Mouse (Mus musculus): ENCODE measurements around the gene Nt5c1b. TPM values are rescaled to one million over a fixed set of nuclear protein-coding genes. Genes with fewer than 3 reads are reported as not detected.

Nt5c1b gene
- not detected in 2 replicates for polyA plus RNA-seq (2014; fragmentation: Nextera tagmentation; extraction: Ambion mirVana)

DNA sequence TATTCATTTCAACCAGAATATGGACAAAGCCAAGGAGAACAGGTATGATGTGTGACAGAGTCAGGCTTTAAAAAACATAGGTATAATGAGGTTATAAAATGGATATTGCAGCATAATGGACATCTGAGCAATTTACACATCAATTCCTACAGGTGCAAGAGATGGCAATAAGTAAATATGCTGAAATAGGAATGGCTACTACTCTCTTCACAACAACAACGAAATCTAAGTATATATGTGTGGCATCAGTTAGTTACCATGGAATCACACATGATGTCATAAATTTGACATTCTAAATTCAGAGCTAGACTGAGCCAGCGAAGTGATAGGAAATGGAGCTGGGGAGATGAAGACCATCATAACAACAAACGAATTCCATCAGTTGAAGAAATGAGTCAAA lies at the start of gene Nt5c1b:
Gene Nt5c1b, plus strand, starts transcription at position 301 of the 400 bp plus-strand sequence.
- 77% methylated on average over 3 of the region's 3 CpGs for WGBS
- Histone ChIP-seq H3K4me2 (ENCODE audit: low read depth, severe bottlenecking) (no peak within 1 kb of the TSS), H3K4me1 (ENCODE audit: control insufficient read depth, insufficient read depth, low read length) (no peaks in the 10 kb centered on the region), H3K9me3 (ENCODE audit: control insufficient read depth, low read length) (no peaks in the 10 kb centered on the region), H3K4me3 (ENCODE audit: low read depth, low read length) (no peak within 1 kb of the TSS), H3K9ac (ENCODE audit: low read length) (no peak within 1 kb of the TSS), H3K27me3 (ENCODE audit: control insufficient read depth, insufficient read depth, low read length) (no peaks in the 10 kb centered on the region), H3K27ac (replicated peaks; ENCODE audit: low read depth, low read length) (no peak within 1 kb of the TSS), H3K36me3 (ENCODE audit: control insufficient read depth, insufficient read depth, low read length) (no peaks in the 10 kb centered on the region)
- DNase-seq (ENCODE audit: low spot score) (no peak), ATAC-seq (ENCODE audit: insufficient number of reproducible peaks, low FRiP score, low TSS enrichment, low read depth) (no peak)

- Histone ChIP-seq H3K36me3 (ENCODE audit: control insufficient read depth, insufficient read depth, low read length) (no peaks in the 10 kb centered on the region), H3K27me3 (ENCODE audit: control insufficient read depth, insufficient read depth, low read length) (no peaks in the 10 kb centered on the region), H3K27ac (replicated peaks; ENCODE audit: low read depth, low read length) (no peak overlapping the region), H3K4me2 (ENCODE audit: low read depth, severe bottlenecking) (no peak overlapping the region), H3K9me3 (ENCODE audit: control insufficient read depth, low read length) (no peaks in the 10 kb centered on the region), H3K4me1 (ENCODE audit: control insufficient read depth, insufficient read depth, low read length) (no peaks in the 10 kb centered on the region), H3K9ac (ENCODE audit: low read length) (no peak overlapping the region), H3K4me3 (ENCODE audit: low read depth, low read length) (no peak overlapping the region)
- ATAC-seq (ENCODE audit: insufficient number of reproducible peaks, low FRiP score, low TSS enrichment, low read depth) (no peak), DNase-seq (ENCODE audit: low spot score) (no peak)
- 89% methylated on average over 10 of the region's 10 CpGs for WGBS
Measured at GRCm38 (mm10) chr12:10327651-10328050, 42.1 kb upstream of the Nt5c1b start.

GRCm38 (mm10) chr12:10329460-10329859 lies 40.3 kb upstream of the Nt5c1b start:
- 97% methylated on average over 2 of the region's 2 CpGs for WGBS

GRCm38 (mm10) chr12:10340604-10341003 lies 29.2 kb upstream of the Nt5c1b start:
- DNase-seq (ENCODE audit: low spot score) (no peak), ATAC-seq (ENCODE audit: insufficient number of reproducible peaks, low FRiP score, low TSS enrichment, low read depth) (no peak)
- H3K9ac ChIP-seq (ENCODE audit: low read length) = no peak overlapping the region
- no peak overlapping the region for H3K27ac ChIP-seq (replicated peaks; ENCODE audit: low read depth, low read length)
- no peak overlapping the region for H3K4me3 ChIP-seq (ENCODE audit: low read depth, low read length)
- H3K36me3 ChIP-seq (ENCODE audit: control insufficient read depth, insufficient read depth, low read length) = no peaks in the 10 kb centered on the region
- H3K9me3 ChIP-seq (ENCODE audit: control insufficient read depth, low read length) = no peaks in the 10 kb centered on the region
- H3K4me1 ChIP-seq (ENCODE audit: control insufficient read depth, insufficient read depth, low read length) = no peaks in the 10 kb centered on the region
- 65% methylated on average over 5 of the region's 5 CpGs for WGBS
- no peaks in the 10 kb centered on the region for H3K27me3 ChIP-seq (ENCODE audit: control insufficient read depth, insufficient read depth, low read length)
- no peak overlapping the region for H3K4me2 ChIP-seq (ENCODE audit: low read depth, severe bottlenecking)

More at GRCm38 (mm10) chr12:10329460-10329859, 40.3 kb upstream of the Nt5c1b start:
- Histone ChIP-seq H3K27me3 (ENCODE audit: control insufficient read depth, insufficient read depth, low read length) (no peaks in the 10 kb centered on the region), H3K4me2 (ENCODE audit: low read depth, severe bottlenecking) (no peak overlapping the region), H3K4me1 (ENCODE audit: control insufficient read depth, insufficient read depth, low read length) (no peaks in the 10 kb centered on the region), H3K36me3 (ENCODE audit: control insufficient read depth, insufficient read depth, low read length) (no peaks in the 10 kb centered on the region), H3K27ac (replicated peaks; ENCODE audit: low read depth, low read length) (no peak overlapping the region), H3K4me3 (ENCODE audit: low read depth, low read length) (no peak overlapping the region), H3K9ac (ENCODE audit: low read length) (no peak overlapping the region), H3K9me3 (ENCODE audit: control insufficient read depth, low read length) (no peaks in the 10 kb centered on the region)
- DNase-seq (ENCODE audit: low spot score) (no peak), ATAC-seq (ENCODE audit: insufficient number of reproducible peaks, low FRiP score, low TSS enrichment, low read depth) (no peak)

DNA sequence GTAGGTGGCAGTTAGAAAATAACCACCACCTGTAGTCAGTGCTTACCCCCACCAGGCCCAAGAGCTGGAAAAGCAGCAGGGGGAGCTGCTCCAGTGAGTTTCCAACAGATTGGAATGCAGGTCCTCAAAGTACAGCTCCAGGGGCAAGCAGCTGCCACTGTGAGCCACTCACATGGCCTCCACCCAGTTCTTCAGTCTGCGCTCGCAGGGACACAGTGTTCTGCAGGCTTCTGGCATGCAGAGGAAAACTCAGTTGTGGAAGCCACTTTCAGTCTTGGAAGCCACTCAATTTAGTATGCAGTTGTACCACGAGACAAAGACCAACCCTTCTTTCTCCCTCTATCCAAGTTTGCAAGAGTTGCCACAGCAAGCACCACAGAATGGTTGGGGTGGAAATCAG lies 19.1 kb upstream of the Nt5c1b start:
- WGBS = 79% methylated on average over 3 of the region's 3 CpGs
- H3K4me2 ChIP-seq (ENCODE audit: low read depth, severe bottlenecking) = no peak overlapping the region
- H3K9ac ChIP-seq (ENCODE audit: low read length) = no peak overlapping the region
- ATAC-seq (ENCODE audit: insufficient number of reproducible peaks, low FRiP score, low TSS enrichment, low read depth) (no peak), DNase-seq (ENCODE audit: low spot score) (no peak)
- H3K9me3 ChIP-seq (ENCODE audit: control insufficient read depth, low read length) = no peaks in the 10 kb centered on the region
- no peaks in the 10 kb centered on the region for H3K4me1 ChIP-seq (ENCODE audit: control insufficient read depth, insufficient read depth, low read length)
- no peaks in the 10 kb centered on the region for H3K27me3 ChIP-seq (ENCODE audit: control insufficient read depth, insufficient read depth, low read length)
- H3K4me3 ChIP-seq (ENCODE audit: low read depth, low read length) = no peak overlapping the region
- no peaks in the 10 kb centered on the region for H3K36me3 ChIP-seq (ENCODE audit: control insufficient read depth, insufficient read depth, low read length)
- H3K27ac ChIP-seq (replicated peaks; ENCODE audit: low read depth, low read length) = no peak overlapping the region

- DNase-seq (ENCODE audit: low spot score) (no peak), ATAC-seq (ENCODE audit: insufficient number of reproducible peaks, low FRiP score, low TSS enrichment, low read depth) (no peak)
- H3K36me3 ChIP-seq (ENCODE audit: control insufficient read depth, insufficient read depth, low read length) = no peaks in the 10 kb centered on the region
- H3K9ac ChIP-seq (ENCODE audit: low read length) = no peak overlapping the region
- no peak overlapping the region for H3K27ac ChIP-seq (replicated peaks; ENCODE audit: low read depth, low read length)
- no peaks in the 10 kb centered on the region for H3K4me1 ChIP-seq (ENCODE audit: control insufficient read depth, insufficient read depth, low read length)
- 58% methylated on average over 6 of the region's 6 CpGs for WGBS
- no peak overlapping the region for H3K4me2 ChIP-seq (ENCODE audit: low read depth, severe bottlenecking)
- no peaks in the 10 kb centered on the region for H3K9me3 ChIP-seq (ENCODE audit: control insufficient read depth, low read length)
- H3K27me3 ChIP-seq (ENCODE audit: control insufficient read depth, insufficient read depth, low read length) = no peaks in the 10 kb centered on the region
- no peak overlapping the region for H3K4me3 ChIP-seq (ENCODE audit: low read depth, low read length)
Measured at GRCm38 (mm10) chr12:10357756-10358155, 12.0 kb upstream of the Nt5c1b start.

DNA sequence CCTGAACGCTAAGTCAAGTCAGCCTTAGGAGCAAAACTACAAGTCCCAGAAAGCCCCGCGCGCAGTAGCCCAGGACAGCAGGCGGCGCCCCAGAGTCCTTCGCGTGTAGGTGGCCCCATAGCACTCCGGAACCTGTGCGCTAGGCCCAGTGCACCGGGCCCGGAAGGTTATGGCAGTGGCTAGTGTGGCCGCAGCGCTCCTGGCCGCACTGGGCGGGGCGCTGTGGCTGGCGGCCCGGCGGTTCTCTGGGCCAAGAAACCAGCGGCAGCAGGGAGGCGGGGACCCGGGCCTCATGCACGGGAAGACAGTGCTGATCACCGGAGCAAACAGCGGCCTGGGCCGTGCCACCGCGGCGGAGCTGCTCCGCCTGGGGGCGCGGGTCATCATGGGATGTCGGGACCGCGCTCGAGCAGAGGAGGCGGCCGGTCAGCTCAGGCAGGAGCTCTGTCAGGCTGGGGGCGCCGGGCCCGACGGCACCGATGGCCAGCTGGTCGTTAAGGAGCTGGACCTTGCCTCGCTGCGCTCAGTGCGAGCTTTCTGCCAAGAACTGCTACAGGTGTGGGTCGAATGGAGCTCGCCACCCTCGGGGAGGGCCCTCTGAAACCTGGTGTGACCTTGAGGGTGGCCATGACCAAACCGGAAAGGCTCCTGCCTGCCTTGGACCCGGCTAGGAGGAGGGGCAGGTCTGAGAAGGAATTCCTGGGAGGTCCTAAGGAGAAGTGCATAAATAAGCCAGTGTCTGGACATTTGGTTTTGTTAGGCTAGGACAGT lies 21.1 kb downstream of the Nt5c1b start, which contains the start of gene Rdh14:
Gene Rdh14, plus strand, starts transcription at position 102 of the 771 bp plus-strand sequence.
- peak; percentile 97 for DNase-seq (ENCODE audit: low spot score)
- whole genome bisulfite sequencing = under 1% methylated on average over 53 of the region's 53 CpGs

GRCm38 (mm10) chr12:10400788-10401187 lies 31.0 kb downstream of the Nt5c1b start:
- ATAC-seq (ENCODE audit: insufficient number of reproducible peaks, low FRiP score, low TSS enrichment, low read depth) (no peak), DNase-seq (ENCODE audit: low spot score) (no peak)
- H3K27me3 ChIP-seq (ENCODE audit: control insufficient read depth, insufficient read depth, low read length) = no peaks in the 10 kb centered on the region
- H3K9me3 ChIP-seq (ENCODE audit: control insufficient read depth, low read length) = no peaks in the 10 kb centered on the region
- H3K9ac ChIP-seq (ENCODE audit: low read length) = no peak overlapping the region
- H3K4me3 ChIP-seq (ENCODE audit: low read depth, low read length) = no peak overlapping the region
- H3K36me3 ChIP-seq (ENCODE audit: control insufficient read depth, insufficient read depth, low read length) = no peaks in the 10 kb centered on the region
- WGBS = 77% methylated on average over 1 of the region's 1 CpGs
- H3K4me2 ChIP-seq (ENCODE audit: low read depth, severe bottlenecking) = no peak overlapping the region
- H3K4me1 ChIP-seq (ENCODE audit: control insufficient read depth, insufficient read depth, low read length) = no peaks in the 10 kb centered on the region
- H3K27ac ChIP-seq (replicated peaks; ENCODE audit: low read depth, low read length) = no peak overlapping the region

More for the DNA sequence above, 21.1 kb downstream of the Nt5c1b start, which contains the start of gene Rdh14:
- H3K4me2 ChIP-seq (ENCODE audit: low read depth, severe bottlenecking) = peak within 1 kb of the TSS; percentile 57
- peak within 1 kb of the TSS; percentile 54 for H3K4me3 ChIP-seq (ENCODE audit: low read depth, low read length)
- H3K27me3 ChIP-seq (ENCODE audit: control insufficient read depth, insufficient read depth, low read length) = no peaks in the 10 kb centered on the region
- ATAC-seq (ENCODE audit: insufficient number of reproducible peaks, low FRiP score, low TSS enrichment, low read depth) = peak; percentile 95
- H3K36me3 ChIP-seq (ENCODE audit: control insufficient read depth, insufficient read depth, low read length) = no peaks in the 10 kb centered on the region
- H3K27ac ChIP-seq (replicated peaks; ENCODE audit: low read depth, low read length) = peak within 1 kb of the TSS; percentile 79
- no peaks in the 10 kb centered on the region for H3K4me1 ChIP-seq (ENCODE audit: control insufficient read depth, insufficient read depth, low read length)
- H3K9me3 ChIP-seq (ENCODE audit: control insufficient read depth, low read length) = no peaks in the 10 kb centered on the region
- peak within 1 kb of the TSS; percentile 93 for H3K9ac ChIP-seq (ENCODE audit: low read length)
